Mouse (Mus musculus): Measurements from ENCODE around the gene Ascc2.

The Ascc2 gene

DNA sequence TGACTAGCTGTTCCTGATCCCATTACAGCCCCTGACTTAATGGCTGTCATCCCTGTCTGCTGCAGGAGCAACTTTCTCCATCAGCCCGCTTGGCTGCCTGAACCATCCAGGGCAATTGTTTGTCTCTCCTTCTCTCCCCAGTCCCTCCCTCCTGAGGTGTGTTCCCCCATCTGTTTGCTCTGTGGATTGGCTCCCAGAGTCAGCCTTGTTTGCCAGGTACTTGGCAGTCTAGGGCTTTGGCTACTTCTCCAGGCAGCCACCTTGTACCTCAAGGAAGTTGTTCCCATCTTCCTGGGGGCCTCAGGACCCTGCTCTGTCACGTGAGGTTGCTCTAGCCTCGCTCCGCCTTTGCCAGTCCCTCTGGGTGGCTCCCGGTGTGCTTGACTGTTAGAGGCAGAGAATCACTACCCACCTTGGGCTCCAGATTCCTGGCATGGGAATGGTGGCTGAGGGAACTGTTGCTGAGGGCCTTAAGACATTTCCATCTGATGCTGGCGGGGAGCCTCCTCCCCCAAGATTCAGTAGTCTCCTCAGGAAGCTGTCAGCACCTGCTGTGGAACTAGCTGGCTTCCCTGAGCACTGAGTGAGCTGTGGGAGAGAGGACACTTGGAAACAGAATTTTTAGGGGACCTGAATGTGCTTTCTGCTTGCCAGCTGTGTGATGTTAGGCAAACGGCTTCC is 83.5 kb downstream of the Ascc2 start:
- no peak for DNase-seq (ENCODE audit: low read depth)

DNA sequence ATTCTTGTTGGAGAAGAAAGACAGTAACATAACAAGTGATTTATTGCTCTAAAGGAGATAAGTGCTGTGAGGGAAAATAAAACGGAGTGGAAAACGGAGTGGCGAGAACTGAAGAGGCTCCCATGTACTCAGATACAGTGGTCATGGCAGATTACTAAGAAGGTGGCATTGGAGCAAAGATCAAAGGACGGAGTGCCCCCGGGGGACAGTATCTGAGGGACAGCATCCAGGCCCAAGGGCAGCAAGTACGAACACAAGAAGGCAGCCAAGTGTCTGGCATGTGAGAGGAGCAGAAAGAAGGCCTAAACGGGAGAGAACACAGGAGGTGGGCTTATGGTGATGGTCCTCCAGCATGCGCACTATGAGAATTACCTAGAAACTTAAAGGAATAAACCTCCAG is 84.2 kb downstream of the Ascc2 start:
- DNase-seq (ENCODE audit: low read depth) = no peak

DNA sequence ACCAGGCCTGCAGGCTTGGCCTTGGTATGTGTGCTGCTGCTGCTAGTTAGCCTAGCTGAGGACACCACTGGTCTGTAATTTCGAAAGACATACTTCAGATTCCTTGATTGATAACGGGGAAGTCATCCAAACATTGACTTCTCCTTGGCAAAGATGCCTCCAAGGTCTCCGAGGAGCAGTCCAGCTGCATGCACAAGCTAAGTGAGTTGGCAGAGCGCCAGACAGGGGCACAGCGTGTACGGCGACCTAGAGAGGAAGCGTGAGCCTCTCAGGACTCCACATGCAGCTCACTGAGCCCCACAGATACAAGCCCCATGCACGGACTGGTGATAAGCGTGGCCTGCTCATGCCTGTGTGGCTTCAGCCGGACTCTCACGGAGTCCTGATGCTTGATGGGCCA is 92.1 kb downstream of the Ascc2 start:
- DNase-seq (ENCODE audit: low read depth) = no peak

GRCm38 (mm10) chr11:4730096-4730495 is 92.5 kb downstream of the Ascc2 start:
- no peak for DNase-seq (ENCODE audit: low read depth)

GRCm38 (mm10) chr11:4730913-4731312 is 93.4 kb downstream of the Ascc2 start:
- no peak for DNase-seq (ENCODE audit: low read depth)

- DNase-seq (ENCODE audit: low read depth) = no peak
Measured at GRCm38 (mm10) chr11:4731781-4732180, 94.2 kb downstream of the Ascc2 start.

DNA sequence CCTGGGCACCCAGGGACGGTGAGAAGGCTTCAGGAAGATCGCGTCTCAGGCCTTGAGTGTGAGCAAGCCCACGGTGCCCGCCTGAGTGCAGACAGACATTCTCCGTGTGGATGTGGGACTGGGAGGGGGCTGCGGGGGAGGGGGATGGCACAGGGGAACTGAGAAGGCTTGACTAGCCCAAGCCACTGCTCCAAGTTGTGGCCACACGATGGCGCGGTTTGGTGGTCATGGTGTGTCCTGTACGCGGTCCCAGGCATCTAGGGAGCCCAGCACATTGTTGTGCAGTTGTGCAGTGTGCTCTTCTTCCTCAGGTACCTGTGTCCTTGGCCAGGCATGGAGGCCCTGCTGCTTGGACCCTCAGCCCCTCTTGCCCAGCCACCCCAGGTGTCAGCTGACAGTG is 96.6 kb downstream of the Ascc2 start:
- DNase-seq (ENCODE audit: low read depth) = no peak
